Mouse (Mus musculus) heart, adult 2 months (tissue): Measurements from ENCODE around the gene Rgs7. TPM values are rescaled to one million over a fixed set of nuclear protein-coding genes. Genes with fewer than 3 reads are reported as not detected.

Experiments
- DNase-seq, 2 experiments: peaks; one replicate each; pipeline ENCODE4 v3.0.0; 2021
- H3K27ac ChIP-seq: fragments of 200-600 bp; 2 replicates; pipeline ENCODE4 v1.8.1; 2022
- H3K27me3 ChIP-seq: fragments of 200-500 bp; 2 replicates; pipeline ENCODE4 v1.6.1; 2012; ENCODE audit warnings: mild to moderate bottlenecking, low read length, inconsistent platforms, mixed read lengths; ENCODE audit not compliant: control insufficient read depth, insufficient read depth
- H3K36me3 ChIP-seq: fragments of 200-500 bp; 2 replicates; pipeline ENCODE4 v1.6.1; 2012; ENCODE audit warnings: low read length, inconsistent platforms; ENCODE audit not compliant: control insufficient read depth, insufficient read depth
- H3K4me1 ChIP-seq: fragments of 200-500 bp; 2 replicates; pipeline ENCODE4 v1.6.1; 2011; ENCODE audit warnings: low read length; ENCODE audit not compliant: control insufficient read depth, insufficient read depth
- H3K4me3 ChIP-seq: fragments of 200-600 bp; 2 replicates; pipeline ENCODE4 v1.8.1; 2022
- H3K79me2 ChIP-seq: fragments of 200-500 bp; replicated peaks from 2 replicates; pipeline ENCODE4 v1.6.1; 2012; ENCODE audit warnings: mild to moderate bottlenecking, inconsistent platforms, low read length, moderate library complexity, mixed read lengths; ENCODE audit not compliant: control insufficient read depth, insufficient read depth
- H3K9ac ChIP-seq: fragments of 200-500 bp; 2 replicates; pipeline ENCODE4 v1.6.1; 2012; ENCODE audit warnings: low read depth, mild to moderate bottlenecking, control low read depth, inconsistent platforms, low read length, mixed read lengths
- CTCF ChIP-seq: fragments of 200-600 bp; IDR thresholded peaks from 2 replicates; pipeline ENCODE4 v1.8.1; 2022; ENCODE audit warnings: antibody characterized with exemption, mild to moderate bottlenecking, moderate library complexity
- EP300 ChIP-seq: fragments of 200-500 bp; IDR thresholded peaks from 2 replicates; pipeline ENCODE4 v1.6.1; 2011; ENCODE audit warnings: low read depth, low read length, control low read depth; ENCODE audit not compliant: insufficient read depth
- POLR2A ChIP-seq: fragments of 200-500 bp; IDR thresholded peaks from 2 replicates; pipeline ENCODE4 v1.6.1; 2011; ENCODE audit warnings: mild to moderate bottlenecking, low read depth, low read length, control low read depth; ENCODE audit not compliant: insufficient read depth
- WGBS: fragments of 180-500 bp; shearing (Covaris S2); methylation state at CpG from one replicate; pipeline ENCODE4 v1.1.7; 2018; 5-methylcytosine and 5-hydroxymethylcytosine counted together
- intact Hi-C: fragments of 180-260 bp; cut with DNase I; formaldehyde crosslinking; loops from one replicate; pipeline ENCODE4 v1.15.1; 2025
- polyA plus RNA-seq: library from polyadenylated mRNA; depleted of rRNA; stranded (reverse); fragments of >200 nt; gene quantifications from 2 replicates; pipeline ENCODE4 v1.2.3, GENCODE M21; 2012
- total RNA-seq, 2 experiments: library from RNA; stranded (reverse); gene quantifications; 2 replicates each; pipeline ENCODE4 v1.2.3; 2021

Gene Rgs7
- total and polyA plus RNA-seq, 3 experiments: 1.3 to 3.0 (median 1.8) TPM

GRCm38 (mm10) chr1:175155469-175155868 is 336.8 kb downstream of the Rgs7 start:
- Histone ChIP-seq H3K36me3 (no peaks in the 10 kb centered on the region), H3K79me2 (no peaks in the 10 kb centered on the region), H3K9ac (no peak overlapping the region), H3K4me3 (no peak overlapping the region), H3K4me1 (no peaks in the 10 kb centered on the region), H3K27ac (no peak overlapping the region), H3K27me3 (no peaks in the 10 kb centered on the region)
- TF ChIP-seq POLR2A (no peak), EP300 (no peak)
- WGBS: 50% methylated on average over 1 of the region's 1 CpGs
- intact Hi-C loops: no loop called here
- DNase-seq: no peak

- Histone ChIP-seq H3K4me3 (no peak overlapping the region), H3K4me1 (no peaks in the 10 kb centered on the region), H3K9ac (no peak overlapping the region), H3K27me3 (no peaks in the 10 kb centered on the region), H3K79me2 (no peaks in the 10 kb centered on the region), H3K27ac (no peak overlapping the region), H3K36me3 (no peaks in the 10 kb centered on the region)
- intact Hi-C loops: no loop called here
- 73% methylated on average over 4 of the region's 4 CpGs for WGBS
- no peak for TF ChIP-seq CTCF
- TF ChIP-seq POLR2A: no peak
- no peak for TF ChIP-seq EP300
- DNase-seq: no peak
Measured at GRCm38 (mm10) chr1:175143051-175143450, 349.2 kb downstream of the Rgs7 start.

DNA sequence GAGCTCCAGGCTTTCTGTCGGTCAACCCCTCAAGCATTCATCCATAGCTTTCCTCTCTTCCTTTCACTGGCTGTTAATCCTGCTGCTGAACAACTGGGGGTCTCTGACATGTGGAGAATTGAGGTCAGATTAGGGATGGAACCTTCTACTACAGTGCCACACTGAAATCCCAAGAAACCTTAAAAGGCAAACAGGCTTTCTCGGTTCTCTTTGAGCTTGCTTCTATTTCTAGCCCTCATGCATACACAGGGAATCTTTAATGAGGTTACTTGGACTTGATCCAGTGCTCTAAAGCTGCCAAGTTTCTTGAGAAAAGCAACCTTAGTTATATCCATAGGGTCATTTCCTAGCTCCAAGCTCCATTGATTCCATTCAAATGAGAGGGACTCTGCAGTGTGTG is 363.8 kb downstream of the Rgs7 start:
- H3K27ac ChIP-seq: no peak overlapping the region
- no peak for DNase-seq
- no peaks in the 10 kb centered on the region for H3K27me3 ChIP-seq
- TF ChIP-seq EP300 (no peak), CTCF (no peak), POLR2A (no peak)
- H3K9ac ChIP-seq: no peak overlapping the region
- H3K36me3 ChIP-seq: no peaks in the 10 kb centered on the region
- no peaks in the 10 kb centered on the region for H3K79me2 ChIP-seq
- intact Hi-C loops: no loop called here
- WGBS: 29% methylated on average over 2 of the region's 2 CpGs
- no peak overlapping the region for H3K4me3 ChIP-seq
- H3K4me1 ChIP-seq: no peaks in the 10 kb centered on the region

GRCm38 (mm10) chr1:175124416-175124815 is 367.9 kb downstream of the Rgs7 start:
- H3K79me2 ChIP-seq: no peaks in the 10 kb centered on the region
- no peaks in the 10 kb centered on the region for H3K36me3 ChIP-seq
- no peaks in the 10 kb centered on the region for H3K4me1 ChIP-seq
- DNase-seq: no peak
- intact Hi-C loops: no loop called here
- no peak overlapping the region for H3K27ac ChIP-seq
- TF ChIP-seq POLR2A (no peak), EP300 (no peak), CTCF (no peak)
- H3K9ac ChIP-seq: no peak overlapping the region
- H3K27me3 ChIP-seq: no peaks in the 10 kb centered on the region
- no peak overlapping the region for H3K4me3 ChIP-seq
- 78% methylated on average over 3 of the region's 3 CpGs for WGBS

- H3K27ac ChIP-seq: no peak overlapping the region
- DNase-seq: no peak
- intact Hi-C loops: loop anchor here (5.0 kb wide), 1 partner anchor 803 kb away; the partner anchor contains the start of gene Gm38100
- TF ChIP-seq POLR2A: no peak
- TF ChIP-seq CTCF: peak; percentile 58
- no peaks in the 10 kb centered on the region for H3K36me3 ChIP-seq
- WGBS: 64% methylated on average over 4 of the region's 4 CpGs
- H3K4me3 ChIP-seq: no peak overlapping the region
- no peaks in the 10 kb centered on the region for H3K4me1 ChIP-seq
- H3K9ac ChIP-seq: no peak overlapping the region
- H3K27me3 ChIP-seq: no peaks in the 10 kb centered on the region
- no peaks in the 10 kb centered on the region for H3K79me2 ChIP-seq
Measured at GRCm38 (mm10) chr1:175118904-175119555, 373.3 kb downstream of the Rgs7 start.

DNA sequence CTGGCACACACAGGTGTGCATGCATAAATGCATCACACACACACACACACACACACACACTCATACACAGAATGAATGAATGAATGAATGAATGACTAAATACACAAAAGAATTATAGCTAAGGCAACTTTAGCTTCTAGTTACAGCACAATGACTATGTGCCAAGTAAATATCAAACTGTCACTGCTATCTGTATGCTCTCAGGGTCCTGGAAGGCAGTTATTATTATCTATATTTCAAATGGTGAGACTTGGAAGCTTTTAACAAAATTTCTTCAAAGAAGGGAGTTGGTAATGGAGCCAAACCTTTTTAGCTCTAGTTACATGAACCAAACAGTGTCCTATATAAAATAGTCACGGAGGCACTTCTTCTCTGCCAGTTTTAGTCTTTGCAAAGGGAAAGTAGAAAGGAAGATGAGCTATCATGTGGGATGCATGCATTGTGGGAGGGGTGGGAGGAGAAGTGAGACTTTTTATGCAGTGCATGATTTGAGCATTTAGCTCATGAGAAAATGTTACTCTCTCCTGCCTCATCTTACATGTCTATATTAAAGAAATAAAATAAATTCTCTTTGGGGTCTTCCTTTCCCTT is 383.9 kb downstream of the Rgs7 start:
- Histone ChIP-seq H3K27ac (no peak overlapping the region), H3K79me2 (no peaks in the 10 kb centered on the region), H3K4me3 (no peak overlapping the region), H3K27me3 (no peaks in the 10 kb centered on the region), H3K36me3 (no peaks in the 10 kb centered on the region), H3K4me1 (no peaks in the 10 kb centered on the region), H3K9ac (no peak overlapping the region)
- DNase-seq: no peak
- no peak for TF ChIP-seq CTCF
- TF ChIP-seq EP300: no peak
- no peak for TF ChIP-seq POLR2A
- 68% methylated on average over 1 of the region's 1 CpGs for WGBS
- intact Hi-C loops: no loop called here
